Mouse (Mus musculus): ENCODE data around the gene Tspan17. TPM values are rescaled to one million over a fixed set of nuclear protein-coding genes. Genes with fewer than 3 reads are reported as not detected.

Tspan17 gene
- total RNA-seq, 2 experiments from 2014 or later: 58.2 to 63.1 TPM

GRCm38 (mm10) chr13:54837061-54837460 lies 47.9 kb downstream of the Tspan17 start:
- no peak for DNase-seq (ENCODE audit: low spot score in 2 of 2)
- intact Hi-C loops (cut with DNase I): no loop called here

- DNase-seq (ENCODE audit: low spot score in 2 of 2): peak in 1 of 2 experiments; percentile 44
- intact Hi-C loops (cut with DNase I): no loop called here
Measured at GRCm38 (mm10) chr13:54837471-54837889, 48.3 kb downstream of the Tspan17 start.

- peak; percentile 17 to 66 for DNase-seq (ENCODE audit: low spot score in 2 of 2)
- intact Hi-C loops (cut with DNase I): no loop called here
Measured at GRCm38 (mm10) chr13:54838540-54838939, 49.4 kb downstream of the Tspan17 start.

- no peak for DNase-seq (ENCODE audit: low spot score in 2 of 2)
- intact Hi-C loops (cut with DNase I): no loop called here
Measured at GRCm38 (mm10) chr13:54839211-54839610, 50.0 kb downstream of the Tspan17 start.

GRCm38 (mm10) chr13:54844579-54844978 lies 55.4 kb downstream of the Tspan17 start:
- DNase-seq (ENCODE audit: low spot score in 2 of 2): no peak
- intact Hi-C loops (cut with DNase I): no loop called here

Other genes with a start within 250 kb of the Tspan17 start
- 100 to 1,000 TPM; 149 to 151 TPM for gene 4833439L19Rik, start 223.9 kb upstream of the Tspan17 start, total RNA-seq (2021)
- 10 to 100 TPM; 25.6 to 28.5 TPM for gene Arl10, start 214.4 kb upstream of the Tspan17 start, total RNA-seq (2021)
- 10 to 100 TPM; 27.0 to 30.4 TPM for gene Nop16, start 199.3 kb upstream of the Tspan17 start, total RNA-seq (2021)
- 100 to 1,000 TPM; 168 to 177 TPM for gene Higd2a, start 199.2 kb upstream of the Tspan17 start, total RNA-seq (2021)
- 100 to 1,000 TPM; 331 to 351 TPM for gene Cltb, start 178.0 kb upstream of the Tspan17 start, total RNA-seq (2021)
- gene Faf2, start 167.6 kb upstream of the Tspan17 start, total RNA-seq (2021): 10 to 100 TPM; 47.4 to 57.3 TPM
- 100 to 1,000 TPM; 138 to 149 TPM for gene Rnf44, start 95.5 kb upstream of the Tspan17 start, total RNA-seq (2021)
- under 1 TPM; 0.24 to 0.36 TPM for gene Cdhr2, start 87.9 kb upstream of the Tspan17 start, total RNA-seq (2021)
- 100 to 1,000 TPM; 151 to 168 TPM for gene Gprin1, start 39.5 kb upstream of the Tspan17 start, total RNA-seq (2021)
- gene Sncb, start 22.8 kb upstream of the Tspan17 start, total RNA-seq (2021): 100 to 1,000 TPM; 873 to 922 TPM
- gene Eif4e1b, start 5.4 kb upstream of the Tspan17 start, total RNA-seq (2021): not detected
- gene Unc5a, start 160.0 kb downstream of the Tspan17 start, total RNA-seq (2021): 10 to 100 TPM; 66.0 to 78.0 TPM
- gene Hk3, start 232.0 kb downstream of the Tspan17 start, total RNA-seq (2021): 1 to 10 TPM; 1.3 to 1.8 TPM